Mouse (Mus musculus): Measurements from ENCODE around the gene Pced1b. TPM values are rescaled to one million over a fixed set of nuclear protein-coding genes. Genes with fewer than 3 reads are reported as not detected.
A peak's percentile ranks its signal among the peaks of the same experiment; 100 is the strongest.

The Pced1b gene
- total RNA-seq, 2 experiments from 2014 or later = 12.3 to 32.8 TPM

DNA sequence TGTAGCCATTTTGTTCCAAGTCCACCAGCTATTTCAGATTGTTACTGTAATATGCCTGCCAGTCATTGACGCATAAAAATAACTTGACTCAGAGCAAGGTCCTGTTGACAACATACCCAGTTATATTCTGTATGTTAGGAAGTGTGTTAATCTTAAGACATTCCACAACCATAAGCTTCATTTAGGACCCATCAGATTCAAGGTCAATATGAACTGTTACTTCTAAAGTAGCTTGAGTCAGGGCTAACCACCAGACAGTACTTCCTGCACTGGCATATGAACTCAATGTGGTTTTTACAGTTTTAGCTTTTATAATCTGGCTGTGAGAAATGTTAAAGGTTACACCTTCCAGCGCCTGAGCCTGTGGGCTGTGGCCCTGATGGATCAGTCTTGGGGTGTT lies 173.4 kb downstream of the Pced1b start:
- no peak for ATAC-seq (replicated peaks; ENCODE audit: poor library complexity, severe bottlenecking)

DNA sequence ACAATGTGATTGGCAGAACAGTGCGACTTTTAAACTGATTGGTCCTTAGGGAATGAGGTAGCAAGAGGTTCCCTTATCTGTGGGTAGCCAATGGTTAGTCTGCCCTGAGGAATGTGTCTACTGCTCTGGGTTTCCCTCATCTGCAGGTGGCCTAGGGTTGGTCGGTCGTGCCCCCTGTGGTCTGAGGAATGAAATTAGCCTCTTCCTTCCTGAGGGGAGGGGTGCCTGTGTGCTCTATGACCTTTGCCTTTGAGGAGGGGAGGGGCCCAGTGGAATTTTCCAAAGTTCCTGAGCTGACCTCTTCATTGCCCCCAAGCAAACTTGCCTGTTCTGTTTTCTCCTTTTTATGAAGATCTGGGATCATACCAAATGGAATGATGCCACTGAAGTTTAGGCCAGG lies 174.6 kb downstream of the Pced1b start:
- ATAC-seq (replicated peaks; ENCODE audit: poor library complexity, severe bottlenecking) = no peak

DNA sequence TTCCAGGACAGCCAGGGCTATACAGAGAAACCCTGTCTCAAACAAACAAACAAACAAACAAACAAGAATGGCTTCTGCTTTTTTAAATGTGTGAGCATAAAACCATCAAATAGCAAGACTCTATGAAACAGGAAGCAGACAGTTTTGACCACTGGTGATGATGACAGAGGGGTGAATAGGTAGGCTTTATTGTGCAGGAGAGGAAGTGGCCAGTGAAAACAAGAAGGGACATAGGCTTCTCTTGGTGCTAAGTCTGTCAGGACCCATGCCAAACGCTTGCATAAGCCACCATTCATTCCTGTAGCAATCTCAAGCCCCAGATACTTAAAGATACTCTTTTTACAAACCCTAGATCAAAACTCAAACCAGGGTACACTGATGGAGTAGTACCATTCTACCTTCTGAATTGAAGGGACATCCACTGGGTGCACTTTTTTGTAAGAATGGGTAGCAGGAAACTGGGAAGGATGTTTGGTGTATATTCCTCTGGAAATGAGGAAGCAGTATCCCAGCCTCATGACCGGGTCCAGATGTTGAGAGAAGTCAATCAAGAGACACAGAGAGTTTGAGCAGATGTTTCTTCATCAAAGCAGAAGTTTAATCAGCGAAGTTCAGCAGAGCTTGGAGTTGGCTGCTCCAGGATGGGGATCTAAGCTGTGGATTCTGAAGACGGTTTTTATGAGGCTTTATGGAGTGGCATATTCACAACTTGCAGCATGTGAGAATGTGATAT lies 175.5 kb downstream of the Pced1b start:
- ATAC-seq (replicated peaks; ENCODE audit: poor library complexity, severe bottlenecking) = peak; percentile 95

DNA sequence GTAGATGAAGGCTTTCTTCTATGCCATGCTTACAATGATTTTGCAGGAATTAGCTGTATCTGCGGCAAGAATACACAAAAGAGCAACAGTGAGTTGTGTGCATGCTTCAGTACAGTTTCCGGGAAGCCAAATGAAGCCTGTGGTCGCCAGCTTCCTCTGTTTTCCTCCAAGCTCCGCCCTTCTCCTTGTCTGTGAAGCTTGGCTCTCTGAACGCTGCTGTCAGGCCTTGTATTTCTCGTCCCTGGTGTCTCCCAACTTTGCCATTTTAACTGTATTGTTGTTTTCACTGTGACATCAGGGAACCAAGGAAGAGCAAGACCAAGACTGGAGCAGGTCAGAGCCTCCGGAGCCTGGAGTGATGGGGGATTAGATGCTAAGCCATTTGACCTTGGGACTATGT lies 177.5 kb downstream of the Pced1b start:
- peak; percentile 56 for ATAC-seq (replicated peaks; ENCODE audit: poor library complexity, severe bottlenecking)

DNA sequence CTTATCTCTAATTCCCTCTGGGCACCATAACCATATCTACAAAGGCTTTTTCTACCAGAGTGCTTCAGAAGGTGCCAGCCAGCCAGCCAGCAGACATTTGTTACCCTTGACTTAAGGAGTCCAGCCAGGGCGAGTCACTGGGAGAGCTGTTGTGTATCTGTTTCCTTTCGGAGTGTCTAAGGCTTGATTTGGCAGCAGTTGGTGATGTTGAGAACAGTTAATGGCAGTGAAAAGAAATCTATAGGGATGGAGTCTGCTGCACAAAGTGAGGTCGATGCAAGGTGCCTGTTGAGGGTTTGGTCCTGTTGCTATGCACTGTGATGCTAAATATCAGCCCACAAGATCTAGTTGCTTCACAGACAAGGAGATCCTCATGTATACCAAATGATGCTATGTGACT lies 178.1 kb downstream of the Pced1b start:
- ATAC-seq (replicated peaks; ENCODE audit: poor library complexity, severe bottlenecking) = no peak

DNA sequence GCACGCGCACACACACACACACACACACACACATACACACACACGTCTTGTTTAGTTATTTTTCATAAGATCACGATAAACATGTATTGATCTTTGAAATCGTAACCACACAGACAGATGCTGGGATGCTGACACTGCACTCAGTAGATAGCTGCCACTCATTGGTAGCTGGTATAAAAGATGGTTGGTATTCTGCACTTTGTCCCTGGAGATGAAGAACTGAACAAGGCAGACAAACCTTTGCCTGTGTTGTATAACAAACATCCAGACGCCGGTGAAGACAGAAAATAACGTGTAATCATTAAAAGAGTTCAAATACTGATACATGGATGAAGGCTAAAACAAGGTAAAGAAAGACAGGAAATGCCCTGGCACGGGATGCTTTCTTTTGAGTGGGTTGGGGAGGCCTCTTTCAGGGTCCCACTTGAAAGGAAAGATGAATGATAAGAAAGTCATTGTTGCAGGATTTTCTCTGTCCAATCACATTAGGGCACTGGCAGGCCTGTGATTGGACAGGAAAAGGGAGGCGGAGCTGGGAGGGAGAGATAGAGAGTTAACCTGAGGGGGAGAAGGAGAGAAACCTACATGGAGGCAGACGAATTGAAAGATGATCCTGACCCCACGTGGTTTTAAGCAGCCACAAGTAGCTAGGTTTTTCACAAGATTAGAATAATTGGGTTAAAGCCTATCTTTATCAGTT lies 182.4 kb downstream of the Pced1b start:
- no peak for ATAC-seq (replicated peaks; ENCODE audit: poor library complexity, severe bottlenecking)

DNA sequence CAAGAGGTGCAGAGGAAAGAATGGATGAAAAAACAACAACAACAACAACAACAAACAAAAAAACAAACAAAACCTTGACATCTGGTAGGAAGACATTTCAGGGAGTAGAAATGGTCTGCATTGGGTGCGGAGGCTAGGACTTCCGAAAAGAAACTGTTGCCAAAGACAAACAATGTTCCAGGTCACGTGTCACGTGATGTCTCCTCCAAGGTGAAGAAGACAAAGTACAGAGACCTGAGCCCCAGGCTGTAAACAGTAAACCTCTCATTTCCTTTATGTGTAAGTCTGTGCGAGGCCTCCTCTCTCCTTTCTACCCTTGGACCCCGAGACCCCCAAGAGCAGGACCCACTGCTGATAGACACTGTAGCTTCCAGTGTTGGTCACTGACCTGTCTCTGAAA lies 184.6 kb downstream of the Pced1b start:
- ATAC-seq (replicated peaks; ENCODE audit: poor library complexity, severe bottlenecking) = no peak

DNA sequence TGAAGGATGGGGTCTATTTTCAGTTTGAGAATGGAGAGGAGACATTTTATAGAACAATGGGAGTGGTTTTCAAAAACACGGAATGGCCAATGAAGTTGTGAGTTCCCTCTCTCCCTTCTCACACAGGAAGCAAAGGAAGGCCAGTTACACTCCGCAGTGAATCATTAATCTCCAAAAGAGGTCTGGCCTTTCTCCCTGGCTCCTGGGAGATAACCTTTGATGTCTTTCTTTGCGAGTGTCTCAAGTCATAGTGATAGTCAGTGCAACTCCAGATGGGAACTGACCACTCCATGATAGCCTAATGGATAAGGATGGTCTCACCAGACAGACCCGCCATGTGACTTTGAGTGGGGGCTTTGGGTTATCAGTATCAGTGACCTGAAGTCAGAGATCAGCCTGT lies 185.3 kb downstream of the Pced1b start:
- no peak for ATAC-seq (replicated peaks; ENCODE audit: poor library complexity, severe bottlenecking)

Other genes with a start within 250 kb of the Pced1b start
- not detected in 2 replicates for gene Slc38a4, start 191.2 kb upstream of the Pced1b start, total RNA-seq (2014; fragmentation: Nextera tagmentation)
- not detected in 2 replicates for gene Slc38a4, start 191.2 kb upstream of the Pced1b start, total RNA-seq (2017)
- 0.79 TPM in 1 of 2 replicates, not detected in the other for gene Amigo2, start 180 bp downstream of the Pced1b start, total RNA-seq (2014; fragmentation: Nextera tagmentation)
- gene Amigo2, start 180 bp downstream of the Pced1b start, total RNA-seq (2017) = 0.26 and 1.2 TPM in 2 replicates